Mouse (Mus musculus) lung, adult 18-20 months (tissue): ENCODE measurements around the gene Pnmt.

ENCODE experiments used
- DNase-seq, 2 experiments: peaks; one replicate each; pipeline ENCODE4 v3.0.0; 2022; ENCODE audit warnings: mixed read lengths in 2 of 2

Pnmt gene

DNA sequence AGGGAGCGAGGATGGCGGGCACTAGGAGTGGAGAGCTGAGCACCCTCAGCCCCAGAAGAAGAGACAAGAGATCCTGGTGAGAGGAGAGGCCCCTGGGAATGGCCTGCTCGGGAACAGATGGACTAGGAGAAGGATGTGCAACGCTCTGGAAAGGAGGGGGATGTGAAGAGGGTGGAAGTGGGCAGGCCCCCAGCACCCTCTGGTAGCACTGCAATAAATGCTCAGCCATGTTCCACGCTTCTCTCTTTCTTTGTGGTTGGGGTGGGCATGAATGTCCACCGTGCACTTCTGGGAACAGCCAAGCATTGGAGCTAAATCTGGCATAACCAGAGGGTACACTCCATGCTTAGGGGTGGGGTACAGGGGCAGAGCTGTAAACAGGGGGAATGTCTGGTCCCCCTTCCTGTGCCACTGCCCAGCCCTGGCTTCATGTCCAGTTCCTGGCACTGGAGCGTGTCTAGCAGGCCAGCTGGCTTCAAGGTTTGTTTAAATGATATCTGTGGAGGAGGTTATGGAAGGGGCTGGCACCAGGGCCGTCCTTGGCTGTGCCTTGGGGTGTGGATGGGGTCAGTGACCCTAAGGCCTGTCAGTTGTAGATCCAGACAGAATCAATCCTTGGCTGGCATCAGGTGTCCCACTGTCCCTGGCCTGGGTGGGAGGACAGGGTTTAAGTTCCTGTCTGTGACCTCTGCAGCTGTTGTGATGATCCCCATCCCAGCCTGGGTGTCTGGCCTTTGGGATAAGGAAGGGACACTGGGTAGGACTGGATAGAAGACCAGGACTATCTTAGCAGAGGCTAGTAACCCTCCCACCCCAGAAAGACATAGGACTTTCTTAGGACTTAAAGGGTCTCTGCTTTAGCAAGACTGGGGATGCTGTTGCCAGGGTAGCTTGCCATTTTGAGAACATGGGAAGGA is 1.3 kb upstream of the Pnmt start:
- peak; percentile 46 to 47 for DNase-seq

- DNase-seq = no peak
These were observed 346 bp downstream of the Pnmt start for GRCm38 (mm10) chr11:98386596-98386995.

- no peak for DNase-seq
These were observed 867 bp downstream of the Pnmt start for GRCm38 (mm10) chr11:98387056-98387577.

DNA sequence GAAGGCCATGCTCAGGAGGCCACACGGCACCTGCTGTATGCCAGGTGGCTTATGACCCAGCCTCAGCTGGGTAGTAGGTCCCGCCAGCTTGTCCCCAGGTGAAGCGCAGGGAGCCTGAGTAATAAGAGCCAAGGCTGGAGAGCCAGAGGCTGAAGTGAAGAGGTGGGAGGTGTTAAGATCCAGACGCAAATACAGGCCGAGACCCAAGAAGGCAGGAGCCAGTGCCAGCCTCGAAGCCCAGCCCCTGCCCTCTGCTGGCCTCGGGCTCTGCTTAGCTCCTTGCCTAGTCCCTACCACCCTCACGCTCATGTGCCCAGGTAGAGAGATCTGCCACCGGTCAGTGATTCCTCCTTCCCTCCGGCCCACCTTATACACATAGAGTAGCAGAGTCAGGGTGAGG is 2.0 kb downstream of the Pnmt start:
- peak; percentile 45 to 63 for DNase-seq

- peak; percentile 56 to 68 for DNase-seq
These were observed 3.1 kb downstream of the Pnmt start for GRCm38 (mm10) chr11:98389221-98389780.

GRCm38 (mm10) chr11:98390141-98390540 is 3.9 kb downstream of the Pnmt start:
- DNase-seq = no peak

DNA sequence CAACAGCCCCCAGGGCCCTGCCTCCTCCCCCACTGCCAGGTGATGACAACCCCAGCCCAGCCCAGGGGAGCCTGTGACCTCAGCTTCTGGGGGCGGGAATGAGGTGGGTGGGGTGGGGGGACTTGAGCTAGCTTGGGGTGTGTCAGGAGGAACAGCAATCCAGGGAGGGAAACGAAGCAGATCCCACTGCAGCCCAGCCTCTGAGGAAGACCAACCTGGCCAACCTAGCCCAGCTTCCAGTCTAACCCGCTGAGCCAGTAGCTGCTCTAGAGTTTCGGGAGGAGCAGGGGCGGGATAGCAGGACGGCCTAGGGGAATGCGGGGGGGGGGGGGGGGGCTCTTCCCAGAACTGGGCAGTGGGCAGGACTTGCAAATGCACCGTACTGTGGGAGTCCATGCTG is 5.8 kb downstream of the Pnmt start:
- DNase-seq = no peak

DNA sequence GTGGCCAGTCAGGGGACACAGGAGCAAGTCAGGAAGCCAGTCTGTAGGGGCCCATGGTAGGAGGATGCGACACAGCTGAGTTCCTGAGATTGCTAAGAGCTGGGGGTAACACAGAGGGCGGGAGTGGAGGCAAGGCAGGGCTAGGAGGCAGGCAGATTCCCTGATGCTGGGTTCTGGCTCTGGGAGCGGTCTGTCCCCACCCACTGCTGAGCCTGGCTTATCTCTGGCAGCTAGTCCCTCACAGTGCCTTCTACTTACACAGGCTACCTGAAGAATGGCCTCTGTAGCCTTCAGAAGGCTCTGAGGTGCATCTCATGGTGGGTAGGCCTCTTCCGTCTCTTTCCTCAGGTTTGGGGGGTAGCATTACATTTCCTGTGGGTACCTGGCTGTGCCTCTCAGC is 6.4 kb downstream of the Pnmt start:
- no peak for DNase-seq

- peak; percentile 67 to 75 for DNase-seq
These were observed 7.1 kb downstream of the Pnmt start for GRCm38 (mm10) chr11:98393317-98393716.

- DNase-seq = no peak
These were observed 8.1 kb downstream of the Pnmt start for GRCm38 (mm10) chr11:98394301-98394700.

DNA sequence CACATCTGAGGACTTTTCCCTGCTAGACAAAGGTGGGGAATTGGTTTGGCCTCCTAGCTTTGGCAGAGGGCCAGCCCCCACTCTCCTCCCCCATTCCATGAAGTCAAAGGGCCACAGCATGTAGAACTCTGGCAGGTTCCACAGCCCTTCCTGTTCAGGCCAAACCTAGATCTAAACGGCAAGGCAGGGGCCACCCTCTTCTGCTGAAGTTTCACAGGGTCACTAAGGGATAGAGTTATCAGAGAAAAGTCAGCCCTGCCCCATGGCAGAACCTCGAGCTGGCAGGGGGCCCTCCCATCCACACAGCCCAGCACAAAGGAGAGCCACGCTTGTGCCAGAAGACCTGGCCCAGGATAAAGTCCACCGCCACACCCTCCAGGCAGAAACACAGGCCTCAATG is 8.8 kb downstream of the Pnmt start:
- DNase-seq = no peak

GRCm38 (mm10) chr11:98397946-98398345 is 11.7 kb downstream of the Pnmt start:
- no peak for DNase-seq

DNA sequence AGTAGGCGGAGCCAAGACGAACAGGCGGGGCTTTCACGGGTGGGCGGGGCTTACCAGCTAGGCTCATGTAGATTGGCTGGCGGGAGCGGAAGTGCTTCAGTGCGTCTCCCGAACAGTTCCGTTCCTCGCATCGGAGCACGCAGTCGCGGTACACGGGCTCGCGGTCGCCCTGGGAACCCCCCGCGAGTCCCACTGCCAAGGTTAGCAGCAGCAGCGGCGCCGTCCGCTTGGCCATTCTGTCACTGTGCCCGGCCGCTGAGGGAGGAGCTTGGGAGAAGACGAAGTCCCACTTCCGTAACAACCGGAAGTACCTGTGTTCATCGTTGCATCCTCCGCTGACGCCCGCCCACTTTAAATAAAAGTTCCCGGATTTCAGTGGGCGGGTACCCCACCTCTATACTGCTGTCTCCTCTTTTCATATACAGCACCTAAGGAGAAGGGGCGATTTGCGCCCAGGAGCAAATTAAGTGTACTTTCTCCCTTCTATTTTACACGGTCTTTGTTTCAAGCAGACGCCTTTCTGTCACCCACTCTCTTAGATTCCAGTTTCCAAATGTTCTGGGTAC is 14.0 kb downstream of the Pnmt start, which contains the start of gene Pgap3:
Pgap3 (minus strand) TSS at position 330 of the 566 bp plus-strand sequence.
- peak; percentile 86 to 90 for DNase-seq

- DNase-seq = no peak
These were observed 14.6 kb downstream of the Pnmt start for GRCm38 (mm10) chr11:98400816-98401215.

- DNase-seq = no peak
These were observed 20.4 kb downstream of the Pnmt start for GRCm38 (mm10) chr11:98406621-98407020.

- DNase-seq = no peak
These were observed 22.6 kb downstream of the Pnmt start for GRCm38 (mm10) chr11:98408872-98409271.

DNA sequence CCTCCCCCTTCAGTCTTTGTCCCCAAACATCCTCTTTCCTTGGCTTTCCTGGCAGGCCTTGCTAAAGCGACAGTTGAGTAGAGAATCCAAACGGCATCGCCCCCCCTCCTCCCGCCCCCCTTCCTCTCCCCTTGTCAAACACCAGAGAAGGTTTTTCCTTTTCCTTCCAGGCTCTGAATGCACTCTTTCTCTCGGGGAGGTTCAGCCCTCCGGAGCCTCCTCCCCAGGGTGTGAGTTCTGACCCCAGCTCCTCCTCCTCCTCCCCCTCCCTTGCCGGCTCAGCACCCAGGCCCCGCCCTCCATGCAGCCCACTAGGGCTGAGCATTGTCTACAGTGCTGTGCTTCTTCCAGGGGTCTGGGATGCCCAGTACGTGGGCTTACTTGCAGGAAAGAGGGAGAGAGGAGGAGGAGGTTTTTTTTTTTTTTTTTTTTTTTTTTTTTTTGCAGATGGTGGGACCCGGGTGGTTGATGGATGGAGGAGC is 23.1 kb downstream of the Pnmt start:
- DNase-seq = no peak

DNA sequence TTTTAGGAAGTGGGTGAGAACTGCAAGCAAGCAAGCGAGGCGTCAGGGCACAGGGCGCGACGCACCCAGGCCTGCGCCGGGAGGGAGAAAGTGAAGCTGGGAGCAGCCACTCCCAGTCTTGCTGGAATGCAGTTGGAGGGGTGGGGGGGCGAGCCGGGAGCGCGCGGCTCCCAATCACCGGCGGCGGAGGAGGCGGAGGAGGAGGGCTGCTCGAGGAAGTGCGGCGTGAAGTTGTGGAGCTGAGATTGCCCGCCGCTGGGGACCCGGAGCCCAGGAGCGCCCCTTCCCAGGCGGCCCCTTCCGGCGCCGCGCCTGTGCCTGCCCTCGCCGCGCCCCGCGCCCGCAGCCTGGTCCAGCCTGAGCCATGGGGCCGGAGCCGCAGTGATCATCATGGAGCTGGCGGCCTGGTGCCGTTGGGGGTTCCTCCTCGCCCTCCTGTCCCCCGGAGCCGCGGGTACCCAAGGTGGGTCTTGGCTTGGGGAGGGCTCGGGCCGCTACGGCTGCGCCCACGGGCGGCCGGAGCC is 26.1 kb downstream of the Pnmt start, which contains the start of gene Erbb2:
Erbb2 (plus strand) TSS at position 198 of the 524 bp plus-strand sequence.
- peak; percentile 82 to 89 for DNase-seq

DNA sequence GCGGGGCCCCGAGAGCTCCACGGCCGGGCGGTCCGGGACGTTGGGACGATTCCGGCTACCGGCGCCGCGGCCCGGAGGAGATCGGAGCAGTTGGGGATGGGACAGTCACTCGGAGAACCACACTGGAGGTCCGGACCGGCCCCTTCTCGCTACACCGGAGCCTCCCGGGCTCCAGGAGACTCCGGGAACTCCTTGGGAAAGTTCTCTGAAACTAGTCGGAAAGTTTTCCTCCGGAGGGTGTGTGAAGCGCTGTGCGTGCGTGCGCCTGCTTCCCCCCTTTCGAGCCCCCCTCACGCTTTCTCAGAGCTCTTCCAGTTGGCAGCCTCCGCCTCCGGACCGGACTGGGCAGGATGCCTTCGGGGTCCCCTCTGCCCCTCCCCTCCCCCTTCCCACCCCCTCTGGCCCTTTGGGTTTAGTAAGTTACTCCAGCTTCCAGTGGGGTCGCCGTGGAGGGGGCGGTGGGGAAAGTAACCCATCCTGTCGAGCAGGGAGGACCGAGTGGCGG is 26.6 kb downstream of the Pnmt start:
- DNase-seq = peak in 1 of 2 experiments; percentile 42

GRCm38 (mm10) chr11:98413731-98414130 is 27.5 kb downstream of the Pnmt start:
- no peak for DNase-seq

DNA sequence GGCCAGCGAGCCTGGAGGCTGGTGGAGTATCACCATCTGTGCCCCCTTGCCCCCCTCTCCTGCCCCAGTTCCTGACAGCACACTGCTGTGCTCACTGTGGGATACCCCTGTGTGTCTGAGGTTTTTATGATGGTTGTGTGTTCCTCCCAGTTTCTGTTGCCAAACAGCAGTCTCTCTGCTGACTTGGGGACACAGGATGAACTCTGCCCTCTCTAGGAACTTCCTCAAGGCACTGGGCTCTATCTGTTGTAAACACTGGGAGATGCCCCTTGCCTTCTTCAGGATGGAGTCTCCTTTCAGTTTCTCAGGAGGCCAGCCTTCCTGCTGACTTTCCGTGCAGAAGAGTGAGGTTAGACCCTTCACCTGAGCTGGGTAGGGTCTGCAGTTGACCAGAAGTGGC is 27.9 kb downstream of the Pnmt start:
- no peak for DNase-seq

DNA sequence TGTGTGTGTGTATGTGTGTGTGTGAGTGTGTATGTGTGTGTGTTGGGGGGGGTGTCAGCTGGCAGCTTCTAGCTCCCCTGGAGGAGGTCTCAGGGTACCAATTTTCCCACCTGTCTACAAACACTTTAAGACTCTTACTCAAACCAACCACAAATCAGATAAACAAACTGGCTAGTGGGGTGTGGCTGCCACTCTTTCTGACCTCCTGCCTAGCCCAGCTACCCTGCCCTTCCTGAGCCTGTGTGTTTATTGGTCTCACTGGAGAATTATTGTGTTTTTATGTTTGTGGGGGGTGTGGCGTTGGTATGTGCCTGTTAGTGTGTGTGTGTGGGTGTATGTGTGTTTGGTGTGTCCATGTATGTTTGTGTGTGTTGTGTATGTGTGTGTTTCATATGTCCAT is 30.8 kb downstream of the Pnmt start:
- peak in 1 of 2 experiments; percentile 44 for DNase-seq

- no peak for DNase-seq
These were observed 32.0 kb downstream of the Pnmt start for GRCm38 (mm10) chr11:98418273-98418672.
